Mouse (Mus musculus) limb, embryonic 10.5 days (tissue): Measurements from ENCODE around the gene Ttc25. TPM values are rescaled to one million over a fixed set of nuclear protein-coding genes. Genes with fewer than 3 reads are reported as not detected.
A peak's percentile ranks its signal among the peaks of the same experiment; 100 is the strongest.

Experiments used
- DNase-seq: peaks from one replicate; pipeline ENCODE4 v3.0.0-alpha.2; 2017; ENCODE audit warnings: low spot score
- H3K27ac ChIP-seq: fragments of 300-500 bp; sonication (generic); 2 replicates; pipeline ENCODE4 v1.5.1; 2016; ENCODE audit warnings: mild to moderate bottlenecking
- H3K27me3 ChIP-seq: fragments of 300-500 bp; sonication (generic); 2 replicates; pipeline ENCODE4 v1.6.1; 2016; ENCODE audit warnings: low read depth, mild to moderate bottlenecking; ENCODE audit not compliant: poor library complexity, severe bottlenecking
- H3K36me3 ChIP-seq: fragments of 300-500 bp; sonication (generic); 2 replicates; pipeline ENCODE4 v1.6.1; 2016; ENCODE audit warnings: mild to moderate bottlenecking, moderate library complexity
- H3K4me1 ChIP-seq: fragments of 300-500 bp; sonication (generic); 2 replicates; pipeline ENCODE4 v1.6.1; 2016
- H3K4me3 ChIP-seq: fragments of 300-500 bp; sonication (generic); 2 replicates; pipeline ENCODE4 v1.5.1; 2016; ENCODE audit warnings: mild to moderate bottlenecking, moderate library complexity
- H3K9me3 ChIP-seq: fragments of 300-500 bp; sonication (generic); replicated peaks from 2 replicates; pipeline ENCODE4 v1.6.1; 2016; ENCODE audit warnings: mild to moderate bottlenecking
- WGBS: fragments of 180-500 bp; shearing (Covaris S2); methylation state at CpG from one replicate; pipeline ENCODE4 v1.1.7; 2016; 5-methylcytosine and 5-hydroxymethylcytosine counted together
- polyA plus RNA-seq: library from polyadenylated mRNA; unstranded; fragments of >200 nt; fragmentation: Nextera tagmentation; extraction: Ambion mirVana; gene quantifications from 2 replicates; pipeline ENCODE4 v1.2.1, GENCODE M21; 2016

Gene Ttc25
- polyA plus RNA-seq: 1.1 and 1.2 TPM in 2 replicates

- Histone ChIP-seq H3K36me3 (no peaks in the 10 kb centered on the region), H3K4me3 (peak within 1 kb of the TSS; percentile 51), H3K27me3 (no peaks in the 10 kb centered on the region), H3K4me1 (peaks cover 18% of the 10 kb centered on the region), H3K9me3 (no peaks in the 10 kb centered on the region), H3K27ac (peak within 1 kb of the TSS; percentile 76)
- DNase-seq: peak; percentile 93
- 6% methylated on average over 28 of the region's 28 CpGs for WGBS
Observed at GRCm38 (mm10) chr11:100544832-100545745, at the start of gene Ttc25. TSS of gene Ttc25 (plus strand) at chr11:100545607.

GRCm38 (mm10) chr11:100500241-100500640 is 45.2 kb upstream of the Ttc25 start:
- DNase-seq: no peak
- Histone ChIP-seq H3K9me3 (no peaks in the 10 kb centered on the region), H3K27ac (no peak overlapping the region), H3K36me3 (peaks cover 100% of the 10 kb centered on the region), H3K27me3 (no peaks in the 10 kb centered on the region), H3K4me3 (no peak overlapping the region), H3K4me1 (no peaks in the 10 kb centered on the region)
- WGBS: 97% methylated on average over 3 of the region's 3 CpGs

- H3K4me3 ChIP-seq: no peak overlapping the region
- 94% methylated on average over 7 of the region's 7 CpGs for WGBS
- H3K4me1 ChIP-seq: no peaks in the 10 kb centered on the region
- no peaks in the 10 kb centered on the region for H3K27me3 ChIP-seq
- H3K9me3 ChIP-seq: no peaks in the 10 kb centered on the region
- no peak for DNase-seq
- no peak overlapping the region for H3K27ac ChIP-seq
- peaks cover 100% of the 10 kb centered on the region for H3K36me3 ChIP-seq
Observed at GRCm38 (mm10) chr11:100500651-100501050, 44.8 kb upstream of the Ttc25 start.

- WGBS: 66% methylated on average over 6 of the region's 6 CpGs
- H3K27ac ChIP-seq: no peak overlapping the region
- peaks cover 100% of the 10 kb centered on the region for H3K36me3 ChIP-seq
Observed at GRCm38 (mm10) chr11:100501321-100501720, 44.1 kb upstream of the Ttc25 start.

GRCm38 (mm10) chr11:100504990-100505660 is 40.3 kb upstream of the Ttc25 start:
- Histone ChIP-seq H3K9me3 (no peaks in the 10 kb centered on the region), H3K4me1 (no peaks in the 10 kb centered on the region), H3K27ac (no peak overlapping the region), H3K36me3 (peaks cover 99% of the 10 kb centered on the region), H3K27me3 (no peaks in the 10 kb centered on the region), H3K4me3 (no peak overlapping the region)
- DNase-seq: no peak
- 96% methylated on average over 12 of the region's 12 CpGs for WGBS

More at GRCm38 (mm10) chr11:100501321-100501720, 44.1 kb upstream of the Ttc25 start:
- Histone ChIP-seq H3K4me1 (no peaks in the 10 kb centered on the region), H3K4me3 (no peak overlapping the region), H3K9me3 (no peaks in the 10 kb centered on the region), H3K27me3 (no peaks in the 10 kb centered on the region)
- no peak for DNase-seq

- WGBS: 93% methylated on average over 8 of the region's 8 CpGs
- Histone ChIP-seq H3K9me3 (no peaks in the 10 kb centered on the region), H3K4me1 (no peaks in the 10 kb centered on the region), H3K27ac (no peak overlapping the region), H3K4me3 (no peak overlapping the region), H3K27me3 (no peaks in the 10 kb centered on the region), H3K36me3 (peaks cover 99% of the 10 kb centered on the region)
- no peak for DNase-seq
Observed at GRCm38 (mm10) chr11:100505997-100506396, 39.4 kb upstream of the Ttc25 start.

- Histone ChIP-seq H3K9me3 (no peaks in the 10 kb centered on the region), H3K4me1 (no peaks in the 10 kb centered on the region), H3K27me3 (no peaks in the 10 kb centered on the region), H3K36me3 (peaks cover 99% of the 10 kb centered on the region), H3K4me3 (no peak overlapping the region), H3K27ac (no peak overlapping the region)
- DNase-seq: no peak
- 97% methylated on average over 2 of the region's 2 CpGs for WGBS
Observed at GRCm38 (mm10) chr11:100510556-100510955, 34.9 kb upstream of the Ttc25 start.

GRCm38 (mm10) chr11:100512384-100512783 is 33.0 kb upstream of the Ttc25 start:
- DNase-seq: no peak
- H3K4me1 ChIP-seq: no peaks in the 10 kb centered on the region
- H3K27ac ChIP-seq: no peak overlapping the region
- peaks cover 100% of the 10 kb centered on the region for H3K36me3 ChIP-seq
- H3K9me3 ChIP-seq: no peaks in the 10 kb centered on the region
- 94% methylated on average over 1 of the region's 1 CpGs for WGBS
- no peak overlapping the region for H3K4me3 ChIP-seq
- H3K27me3 ChIP-seq: no peaks in the 10 kb centered on the region

GRCm38 (mm10) chr11:100513716-100514115 is 31.7 kb upstream of the Ttc25 start:
- H3K27me3 ChIP-seq: no peaks in the 10 kb centered on the region
- no peak overlapping the region for H3K4me3 ChIP-seq
- H3K27ac ChIP-seq: no peak overlapping the region
- H3K4me1 ChIP-seq: no peaks in the 10 kb centered on the region
- no peak for DNase-seq
- peaks cover 100% of the 10 kb centered on the region for H3K36me3 ChIP-seq
- 90% methylated on average over 10 of the region's 10 CpGs for WGBS
- no peaks in the 10 kb centered on the region for H3K9me3 ChIP-seq

GRCm38 (mm10) chr11:100515061-100515460 is 30.3 kb upstream of the Ttc25 start:
- WGBS: 97% methylated on average over 9 of the region's 9 CpGs
- H3K36me3 ChIP-seq: peaks cover 100% of the 10 kb centered on the region
- DNase-seq: no peak
- no peaks in the 10 kb centered on the region for H3K9me3 ChIP-seq
- no peak overlapping the region for H3K4me3 ChIP-seq
- H3K27me3 ChIP-seq: no peaks in the 10 kb centered on the region
- H3K27ac ChIP-seq: no peak overlapping the region
- H3K4me1 ChIP-seq: no peaks in the 10 kb centered on the region

- Histone ChIP-seq H3K27me3 (no peaks in the 10 kb centered on the region), H3K9me3 (no peaks in the 10 kb centered on the region), H3K4me3 (no peak overlapping the region), H3K4me1 (no peaks in the 10 kb centered on the region), H3K36me3 (peaks cover 100% of the 10 kb centered on the region), H3K27ac (no peak overlapping the region)
- no peak for DNase-seq
- WGBS: 94% methylated on average over 9 of the region's 9 CpGs
Observed at GRCm38 (mm10) chr11:100515789-100516188, 29.6 kb upstream of the Ttc25 start.

- H3K9me3 ChIP-seq: no peaks in the 10 kb centered on the region
- no peak for DNase-seq
- H3K36me3 ChIP-seq: peaks cover 100% of the 10 kb centered on the region
- H3K4me3 ChIP-seq: no peak overlapping the region
- WGBS: 86% methylated on average over 9 of the region's 9 CpGs
- H3K27ac ChIP-seq: no peak overlapping the region
- no peaks in the 10 kb centered on the region for H3K4me1 ChIP-seq
- H3K27me3 ChIP-seq: no peaks in the 10 kb centered on the region
Observed at GRCm38 (mm10) chr11:100516291-100516690, 29.1 kb upstream of the Ttc25 start.

GRCm38 (mm10) chr11:100518188-100518591 is 27.2 kb upstream of the Ttc25 start:
- Histone ChIP-seq H3K4me1 (no peaks in the 10 kb centered on the region), H3K27ac (no peak overlapping the region), H3K36me3 (peaks cover 100% of the 10 kb centered on the region), H3K27me3 (no peaks in the 10 kb centered on the region), H3K9me3 (no peaks in the 10 kb centered on the region), H3K4me3 (no peak overlapping the region)
- DNase-seq: no peak
- 71% methylated on average over 5 of the region's 5 CpGs for WGBS
